Mouse (Mus musculus) neural tube, embryonic 10.5 days (tissue): ENCODE data around the gene Nuak1.

Source experiments
- DNase-seq: peaks from one replicate; pipeline ENCODE4 v3.0.0-alpha.2; 2017; ENCODE audit warnings: low spot score; ENCODE audit errors: extremely low spot score

Nuak1 gene

GRCm38 (mm10) chr10:84447411-84447821 lies 7.0 kb upstream of the Nuak1 start:
- DNase-seq = peak; percentile 33

GRCm38 (mm10) chr10:84446661-84447060 lies 6.3 kb upstream of the Nuak1 start:
- DNase-seq = no peak

- no peak for DNase-seq
Observed at GRCm38 (mm10) chr10:84444396-84444795, 4.0 kb upstream of the Nuak1 start.

- DNase-seq = peak; percentile 45
Observed at GRCm38 (mm10) chr10:84441846-84442245, 1.4 kb upstream of the Nuak1 start.

- DNase-seq = no peak
Observed at GRCm38 (mm10) chr10:84441434-84441785, 1.0 kb upstream of the Nuak1 start.

GRCm38 (mm10) chr10:84440181-84440540 lies 236 bp downstream of the Nuak1 start:
- DNase-seq = peak; percentile 83

GRCm38 (mm10) chr10:84439228-84439596 lies 1.2 kb downstream of the Nuak1 start:
- peak; percentile 44 for DNase-seq

GRCm38 (mm10) chr10:84438466-84439227 lies 1.8 kb downstream of the Nuak1 start:
- DNase-seq = no peak

- DNase-seq = peak; percentile 99
Observed at GRCm38 (mm10) chr10:84438049-84438422, 2.4 kb downstream of the Nuak1 start.

- DNase-seq = peak; percentile 54
Observed at GRCm38 (mm10) chr10:84437166-84438048, 3.0 kb downstream of the Nuak1 start.

- DNase-seq = no peak
Observed at GRCm38 (mm10) chr10:84435930-84436329, 4.5 kb downstream of the Nuak1 start.

GRCm38 (mm10) chr10:84433193-84433801 lies 7.1 kb downstream of the Nuak1 start:
- peak; percentile 21 for DNase-seq

- DNase-seq = no peak
Observed at GRCm38 (mm10) chr10:84424374-84424773, 16.0 kb downstream of the Nuak1 start.

GRCm38 (mm10) chr10:84423903-84424302 lies 16.5 kb downstream of the Nuak1 start:
- DNase-seq = no peak

- no peak for DNase-seq
Observed at GRCm38 (mm10) chr10:84420589-84420988, 19.8 kb downstream of the Nuak1 start.

GRCm38 (mm10) chr10:84418421-84418820 lies 22.0 kb downstream of the Nuak1 start:
- DNase-seq = no peak

- no peak for DNase-seq
Observed at GRCm38 (mm10) chr10:84416752-84417151, 23.6 kb downstream of the Nuak1 start.

- DNase-seq = no peak
Observed at GRCm38 (mm10) chr10:84414981-84415700, 25.3 kb downstream of the Nuak1 start.

GRCm38 (mm10) chr10:84413310-84413709 lies 27.1 kb downstream of the Nuak1 start:
- DNase-seq = no peak

- no peak for DNase-seq
Observed at GRCm38 (mm10) chr10:84412326-84412962, 28.0 kb downstream of the Nuak1 start.
